Mouse (Mus musculus): Measurements from ENCODE around the gene Atad3a. TPM values are rescaled to one million over a fixed set of nuclear protein-coding genes. Genes with fewer than 3 reads are reported as not detected.
A peak's percentile ranks its signal among the peaks of the same experiment; 100 is the strongest.
"Not testable (repeated sequence)": the region's sequence is repeated elsewhere in the genome, so short reads cannot be mapped to it uniquely, and the experiment has no call there.

Gene Atad3a
- polyA plus RNA-seq, 1 experiment = 78.2 TPM

DNA sequence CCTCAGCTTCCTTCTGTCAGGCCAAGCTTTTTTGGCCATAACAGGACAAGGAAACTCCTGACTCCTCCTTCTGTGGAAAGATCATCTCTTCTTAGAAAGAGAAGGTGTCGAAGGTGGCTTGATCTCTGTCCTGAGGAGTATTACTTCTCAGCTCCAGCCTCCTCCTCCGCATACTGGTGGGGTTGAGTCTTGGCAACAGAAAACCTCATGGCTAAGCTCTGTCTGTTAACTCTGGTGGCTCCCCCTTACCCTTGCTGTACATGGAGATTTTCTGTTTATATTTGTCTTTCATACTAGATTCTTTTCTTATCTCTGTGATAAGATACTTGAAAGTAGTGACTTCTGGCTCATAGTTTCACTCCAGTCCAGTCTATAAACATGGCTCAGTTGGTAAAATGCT lies 32.8 kb upstream of the Atad3a start:
- no peaks in the 10 kb centered on the region for H3K9me3 ChIP-seq (replicated peaks; ENCODE audit: control insufficient read depth, insufficient read depth, low read length, poor library complexity, severe bottlenecking)
- H3K27ac ChIP-seq (ENCODE audit: insufficient read depth, low read length) = no peak overlapping the region
- H3K4me1 ChIP-seq (ENCODE audit: control insufficient read depth, insufficient read depth, low read length) = no peaks in the 10 kb centered on the region
- H3K27me3 ChIP-seq (ENCODE audit: control insufficient read depth, insufficient read depth, low read length, poor library complexity, severe bottlenecking) = no peaks in the 10 kb centered on the region
- no peak for TF ChIP-seq EP300 (IDR thresholded peaks at IDR 0.05; ENCODE audit: insufficient read depth, low read depth, low read length)
- no peak for TF ChIP-seq CTCF (IDR thresholded peaks at IDR 0.05; ENCODE audit: low read depth, low read length)
- TF ChIP-seq POLR2A (IDR thresholded peaks at IDR 0.05; ENCODE audit: insufficient read depth, low read length) = no peak
- no peak overlapping the region for H3K9ac ChIP-seq (ENCODE audit: low read depth, poor library complexity, severe bottlenecking)
- H3K36me3 ChIP-seq (ENCODE audit: control insufficient read depth, insufficient read depth, low read length, poor library complexity, severe bottlenecking) = no peaks in the 10 kb centered on the region
- no peak overlapping the region for H3K4me3 ChIP-seq (ENCODE audit: low read depth, low read length)

DNA sequence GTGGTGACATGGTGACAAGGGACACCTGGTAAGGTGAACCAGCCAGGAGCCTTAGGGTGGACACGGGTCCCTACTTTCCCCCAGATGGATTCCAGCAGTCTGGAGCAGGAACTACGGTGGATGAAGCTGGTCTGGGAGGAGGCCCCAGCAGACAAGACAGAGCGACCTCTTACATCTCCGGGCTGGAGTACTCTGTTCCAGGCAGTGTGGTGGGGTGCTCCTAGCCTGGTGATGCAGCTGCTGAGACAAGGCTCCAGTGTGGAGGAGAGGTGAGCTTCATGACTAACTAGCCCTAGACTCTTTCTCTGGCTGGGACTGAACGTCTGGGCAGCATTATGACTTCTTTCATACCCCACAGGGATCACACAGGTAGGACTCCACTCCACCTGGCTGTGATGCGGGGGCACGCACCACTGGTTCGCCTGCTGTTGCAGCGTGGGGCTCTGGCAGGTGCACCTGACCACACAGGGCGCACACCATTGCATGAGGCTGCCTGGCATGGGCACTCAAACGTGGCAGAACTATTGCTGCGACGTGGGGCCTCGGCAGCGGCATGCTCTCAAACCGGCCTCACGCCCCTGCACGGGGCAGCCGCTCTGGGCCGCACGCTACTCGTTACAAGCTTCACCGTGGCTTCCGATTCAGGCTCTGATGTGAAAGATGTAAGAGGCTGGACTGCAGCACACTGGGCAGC lies 30.5 kb upstream of the Atad3a start:
- no peaks in the 10 kb centered on the region for H3K4me1 ChIP-seq (ENCODE audit: control insufficient read depth, insufficient read depth, low read length)
- no peaks in the 10 kb centered on the region for H3K27me3 ChIP-seq (ENCODE audit: control insufficient read depth, insufficient read depth, low read length, poor library complexity, severe bottlenecking)
- H3K36me3 ChIP-seq (ENCODE audit: control insufficient read depth, insufficient read depth, low read length, poor library complexity, severe bottlenecking) = no peaks in the 10 kb centered on the region
- H3K4me3 ChIP-seq (ENCODE audit: low read depth, low read length) = peak overlapping the region; percentile 19
- no peak overlapping the region for H3K27ac ChIP-seq (ENCODE audit: insufficient read depth, low read length)
- no peak overlapping the region for H3K9ac ChIP-seq (ENCODE audit: low read depth, poor library complexity, severe bottlenecking)
- H3K9me3 ChIP-seq (replicated peaks; ENCODE audit: control insufficient read depth, insufficient read depth, low read length, poor library complexity, severe bottlenecking) = no peaks in the 10 kb centered on the region
- TF ChIP-seq EP300 (IDR thresholded peaks at IDR 0.05; ENCODE audit: insufficient read depth, low read depth, low read length) = no peak
- no peak for TF ChIP-seq POLR2A (IDR thresholded peaks at IDR 0.05; ENCODE audit: insufficient read depth, low read length)
- no peak for TF ChIP-seq CTCF (IDR thresholded peaks at IDR 0.05; ENCODE audit: low read depth, low read length)

DNA sequence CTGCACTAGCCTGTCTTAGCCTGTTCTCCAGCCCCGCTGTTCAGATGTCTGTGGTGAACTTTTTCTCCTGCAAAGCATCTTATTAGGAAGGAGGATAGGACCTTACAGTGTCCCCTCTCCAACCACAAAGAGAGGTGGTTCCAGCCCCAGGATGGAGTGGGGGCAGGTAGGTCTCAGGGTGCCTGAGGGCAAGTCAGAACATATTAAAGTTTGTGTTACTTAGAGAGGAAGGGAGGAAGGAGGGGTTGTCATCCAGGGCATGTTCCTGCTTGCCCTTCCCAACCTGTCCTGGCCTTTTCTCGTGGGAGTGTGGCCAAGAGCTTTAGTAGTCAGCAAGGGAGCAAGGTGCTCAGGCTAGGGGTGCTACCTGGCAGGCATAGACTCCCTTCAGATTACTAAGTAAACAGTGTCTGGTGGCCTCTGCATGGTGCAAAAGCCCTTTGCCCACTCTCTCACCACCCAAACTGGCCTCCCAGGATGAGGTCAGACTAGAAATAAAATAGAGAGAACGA lies 29.8 kb upstream of the Atad3a start:
- Histone ChIP-seq H3K4me3 (ENCODE audit: low read depth, low read length) (no peak overlapping the region), H3K4me1 (ENCODE audit: control insufficient read depth, insufficient read depth, low read length) (no peaks in the 10 kb centered on the region), H3K9ac (ENCODE audit: low read depth, poor library complexity, severe bottlenecking) (no peak overlapping the region), H3K9me3 (replicated peaks; ENCODE audit: control insufficient read depth, insufficient read depth, low read length, poor library complexity, severe bottlenecking) (no peaks in the 10 kb centered on the region), H3K27ac (ENCODE audit: insufficient read depth, low read length) (no peak overlapping the region), H3K36me3 (ENCODE audit: control insufficient read depth, insufficient read depth, low read length, poor library complexity, severe bottlenecking) (no peaks in the 10 kb centered on the region), H3K27me3 (ENCODE audit: control insufficient read depth, insufficient read depth, low read length, poor library complexity, severe bottlenecking) (no peaks in the 10 kb centered on the region)
- TF ChIP-seq EP300 (IDR thresholded peaks at IDR 0.05; ENCODE audit: insufficient read depth, low read depth, low read length) (no peak), POLR2A (IDR thresholded peaks at IDR 0.05; ENCODE audit: insufficient read depth, low read length) (no peak)

DNA sequence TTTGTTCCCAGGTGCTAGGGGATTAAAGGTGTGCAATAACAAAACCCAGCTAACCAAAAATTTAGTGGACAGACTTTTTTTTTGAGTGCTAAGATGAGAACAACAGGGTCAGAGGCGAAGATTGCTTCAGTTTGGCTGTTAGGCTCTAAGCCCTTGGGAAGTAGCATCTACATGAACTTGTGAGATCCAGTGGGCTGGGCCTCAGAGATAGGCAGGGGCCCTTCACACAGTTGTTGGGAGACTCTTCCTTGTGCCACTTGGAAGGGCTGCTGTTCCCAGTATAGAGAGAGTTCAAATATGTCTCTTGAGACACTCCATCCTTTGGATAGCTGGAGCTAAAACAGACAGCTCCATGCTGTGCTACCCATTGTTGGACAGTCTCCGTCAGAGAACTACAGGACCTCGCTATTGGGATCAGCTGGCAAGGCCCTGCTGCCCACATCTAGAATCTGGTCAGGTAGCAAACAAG lies 29.2 kb upstream of the Atad3a start, which contains the start of gene Ankrd65:
TSS of gene Ankrd65 (plus strand) at position 419 of the 469 bp plus-strand sequence.
- H3K27me3 ChIP-seq (ENCODE audit: control insufficient read depth, insufficient read depth, low read length, poor library complexity, severe bottlenecking) = no peaks in the 10 kb centered on the region
- no peak for TF ChIP-seq CTCF (IDR thresholded peaks at IDR 0.05; ENCODE audit: low read depth, low read length)
- TF ChIP-seq EP300 (IDR thresholded peaks at IDR 0.05; ENCODE audit: insufficient read depth, low read depth, low read length) = no peak
- no peak for TF ChIP-seq POLR2A (IDR thresholded peaks at IDR 0.05; ENCODE audit: insufficient read depth, low read length)
- no peaks in the 10 kb centered on the region for H3K9me3 ChIP-seq (replicated peaks; ENCODE audit: control insufficient read depth, insufficient read depth, low read length, poor library complexity, severe bottlenecking)
- no peak within 1 kb of the TSS for H3K27ac ChIP-seq (ENCODE audit: insufficient read depth, low read length)
- no peaks in the 10 kb centered on the region for H3K4me1 ChIP-seq (ENCODE audit: control insufficient read depth, insufficient read depth, low read length)
- H3K36me3 ChIP-seq (ENCODE audit: control insufficient read depth, insufficient read depth, low read length, poor library complexity, severe bottlenecking) = no peaks in the 10 kb centered on the region
- no peak within 1 kb of the TSS for H3K9ac ChIP-seq (ENCODE audit: low read depth, poor library complexity, severe bottlenecking)
- no peak within 1 kb of the TSS for H3K4me3 ChIP-seq (ENCODE audit: low read depth, low read length)

DNA sequence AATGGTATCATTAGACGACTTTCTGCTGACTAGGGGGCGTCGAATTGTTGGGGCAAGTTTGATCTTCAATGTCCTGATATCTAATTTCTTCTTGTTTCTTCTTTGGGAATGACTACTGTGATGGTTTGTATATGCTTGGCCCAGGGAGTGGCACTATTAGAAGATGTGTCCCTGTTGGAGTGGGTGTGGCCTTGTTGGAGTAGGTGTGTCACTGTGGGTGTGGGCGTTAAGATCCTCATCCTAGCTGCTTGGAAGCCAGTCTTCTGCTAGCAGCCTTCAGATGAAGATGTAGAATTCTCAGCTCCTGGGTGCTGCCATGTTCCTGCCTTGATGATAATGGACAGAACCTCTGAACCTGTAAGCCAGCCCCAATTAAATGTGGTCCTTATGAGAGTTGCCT lies 27.9 kb upstream of the Atad3a start:
- H3K27me3 ChIP-seq (ENCODE audit: control insufficient read depth, insufficient read depth, low read length, poor library complexity, severe bottlenecking); H3K4me1 ChIP-seq (ENCODE audit: control insufficient read depth, insufficient read depth, low read length); H3K36me3 ChIP-seq (ENCODE audit: control insufficient read depth, insufficient read depth, low read length, poor library complexity, severe bottlenecking); H3K27ac ChIP-seq (ENCODE audit: insufficient read depth, low read length); H3K4me3 ChIP-seq (ENCODE audit: low read depth, low read length); H3K9ac ChIP-seq (ENCODE audit: low read depth, poor library complexity, severe bottlenecking); H3K9me3 ChIP-seq (replicated peaks; ENCODE audit: control insufficient read depth, insufficient read depth, low read length, poor library complexity, severe bottlenecking): not testable (repeated sequence)

DNA sequence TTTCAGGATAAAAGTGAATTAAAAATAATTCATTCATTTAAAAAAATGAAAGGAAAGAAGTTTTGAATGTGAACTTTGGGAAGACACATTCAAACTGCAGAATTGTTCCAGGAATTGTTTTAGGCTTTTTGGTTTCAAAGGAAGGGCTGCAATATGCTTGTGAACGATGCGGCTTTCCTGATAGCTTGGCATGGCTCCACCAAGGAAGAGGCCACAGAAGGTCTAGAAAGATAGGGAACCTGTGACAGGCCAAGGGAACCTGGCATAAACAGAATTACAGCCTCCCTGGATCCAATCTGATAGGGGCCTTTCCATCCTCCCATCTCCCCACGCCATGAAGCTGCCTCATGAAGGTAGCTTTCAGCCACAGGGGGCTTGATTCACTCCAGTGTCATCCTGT lies 27.4 kb upstream of the Atad3a start:
- TF ChIP-seq POLR2A (IDR thresholded peaks at IDR 0.05; ENCODE audit: insufficient read depth, low read length) (no peak), CTCF (IDR thresholded peaks at IDR 0.05; ENCODE audit: low read depth, low read length) (no peak), EP300 (IDR thresholded peaks at IDR 0.05; ENCODE audit: insufficient read depth, low read depth, low read length) (no peak)
- H3K27ac ChIP-seq (ENCODE audit: insufficient read depth, low read length) = no peak overlapping the region
- H3K9me3 ChIP-seq (replicated peaks; ENCODE audit: control insufficient read depth, insufficient read depth, low read length, poor library complexity, severe bottlenecking) = no peaks in the 10 kb centered on the region
- no peaks in the 10 kb centered on the region for H3K27me3 ChIP-seq (ENCODE audit: control insufficient read depth, insufficient read depth, low read length, poor library complexity, severe bottlenecking)
- no peaks in the 10 kb centered on the region for H3K36me3 ChIP-seq (ENCODE audit: control insufficient read depth, insufficient read depth, low read length, poor library complexity, severe bottlenecking)
- no peak overlapping the region for H3K9ac ChIP-seq (ENCODE audit: low read depth, poor library complexity, severe bottlenecking)
- no peak overlapping the region for H3K4me3 ChIP-seq (ENCODE audit: low read depth, low read length)
- H3K4me1 ChIP-seq (ENCODE audit: control insufficient read depth, insufficient read depth, low read length) = no peaks in the 10 kb centered on the region
